Mouse (Mus musculus) heart, adult 2 months (tissue): ENCODE measurements around the gene Sf3b3.

Experiments
- CTCF ChIP-seq: fragments of 200-600 bp; IDR thresholded peaks from 2 replicates; pipeline ENCODE4 v1.8.1; 2022; ENCODE audit warnings: antibody characterized with exemption, mild to moderate bottlenecking, moderate library complexity
- EP300 ChIP-seq: fragments of 200-500 bp; IDR thresholded peaks from 2 replicates; pipeline ENCODE4 v1.6.1; 2011; ENCODE audit warnings: low read depth, low read length, control low read depth; ENCODE audit not compliant: insufficient read depth
- POLR2A ChIP-seq: fragments of 200-500 bp; IDR thresholded peaks from 2 replicates; pipeline ENCODE4 v1.6.1; 2011; ENCODE audit warnings: mild to moderate bottlenecking, low read depth, low read length, control low read depth; ENCODE audit not compliant: insufficient read depth

GRCm38 (mm10) chr8:110803856-110804255 is 42.7 kb downstream of the Sf3b3 start:
- TF ChIP-seq CTCF, result no peak
- no peak for TF ChIP-seq POLR2A
- no peak for TF ChIP-seq EP300
